Mouse (Mus musculus) spleen, adult 2 months (tissue): ENCODE results near the gene Lhcgr.

Source experiments
- CTCF ChIP-seq: fragments of 200-500 bp; IDR thresholded peaks from 2 replicates; pipeline ENCODE4 v1.5.1; 2011; ENCODE audit warnings: mild to moderate bottlenecking, inconsistent platforms; ENCODE audit not compliant: insufficient read depth, insufficient read length, insufficient replicate concordance; ENCODE audit errors: extremely low read depth
- POLR2A ChIP-seq: fragments of 200-500 bp; IDR thresholded peaks from 2 replicates; pipeline ENCODE4 v1.6.1; 2011; ENCODE audit warnings: low read depth, low read length, inconsistent platforms

DNA sequence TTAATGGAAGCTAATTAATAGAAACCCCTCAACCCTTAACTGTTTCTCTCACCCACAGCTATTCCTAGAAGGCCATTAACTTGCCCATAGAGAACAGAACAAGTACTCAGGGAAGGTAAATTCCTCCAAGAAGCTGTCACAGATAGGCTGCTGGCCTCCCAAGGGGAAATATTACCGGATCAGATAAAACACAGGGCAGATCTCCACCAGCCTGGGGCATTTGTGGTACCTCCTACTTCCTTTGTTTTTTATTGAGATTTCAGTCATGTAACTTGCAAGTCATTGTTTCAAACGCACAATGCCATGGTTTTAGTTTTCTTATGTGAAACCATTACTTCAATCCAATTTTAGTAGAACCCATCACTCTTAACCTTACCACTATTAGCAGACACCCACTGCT is 1.1 kb downstream of the Lhcgr start:
- TF ChIP-seq CTCF (no peak), POLR2A (no peak)
